Mouse (Mus musculus) right cerebral cortex, adult 2 months (tissue): ENCODE data around the gene Svop.
A peak's percentile ranks its signal among the peaks of the same experiment; 100 is the strongest.

Experiments used
- DNase-seq, 2 experiments: peaks; one replicate each; pipeline ENCODE4 v3.0.0; 2021 to 2022; ENCODE audit warnings: low spot score in 2 of 2

Gene Svop

DNA sequence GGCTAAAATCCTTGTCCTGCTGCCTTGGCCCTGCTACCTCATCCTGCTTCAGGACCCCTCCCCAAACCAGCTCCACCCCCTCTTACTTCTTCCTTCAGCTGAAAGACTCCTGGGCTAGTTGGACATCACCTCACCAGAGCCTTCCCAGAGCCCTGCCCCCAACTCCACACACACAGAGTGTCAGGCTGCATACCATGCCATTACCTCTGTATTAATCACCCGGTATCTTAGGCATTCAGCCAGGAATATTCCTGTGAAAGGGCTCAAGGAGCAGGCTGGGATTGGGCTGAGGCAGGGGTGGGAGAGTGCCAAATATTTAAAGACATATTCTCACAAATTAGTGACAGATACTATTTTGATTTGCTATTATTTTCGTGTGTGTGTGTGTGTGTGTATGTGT is 94.9 kb downstream of the Svop start:
- no peak for DNase-seq

DNA sequence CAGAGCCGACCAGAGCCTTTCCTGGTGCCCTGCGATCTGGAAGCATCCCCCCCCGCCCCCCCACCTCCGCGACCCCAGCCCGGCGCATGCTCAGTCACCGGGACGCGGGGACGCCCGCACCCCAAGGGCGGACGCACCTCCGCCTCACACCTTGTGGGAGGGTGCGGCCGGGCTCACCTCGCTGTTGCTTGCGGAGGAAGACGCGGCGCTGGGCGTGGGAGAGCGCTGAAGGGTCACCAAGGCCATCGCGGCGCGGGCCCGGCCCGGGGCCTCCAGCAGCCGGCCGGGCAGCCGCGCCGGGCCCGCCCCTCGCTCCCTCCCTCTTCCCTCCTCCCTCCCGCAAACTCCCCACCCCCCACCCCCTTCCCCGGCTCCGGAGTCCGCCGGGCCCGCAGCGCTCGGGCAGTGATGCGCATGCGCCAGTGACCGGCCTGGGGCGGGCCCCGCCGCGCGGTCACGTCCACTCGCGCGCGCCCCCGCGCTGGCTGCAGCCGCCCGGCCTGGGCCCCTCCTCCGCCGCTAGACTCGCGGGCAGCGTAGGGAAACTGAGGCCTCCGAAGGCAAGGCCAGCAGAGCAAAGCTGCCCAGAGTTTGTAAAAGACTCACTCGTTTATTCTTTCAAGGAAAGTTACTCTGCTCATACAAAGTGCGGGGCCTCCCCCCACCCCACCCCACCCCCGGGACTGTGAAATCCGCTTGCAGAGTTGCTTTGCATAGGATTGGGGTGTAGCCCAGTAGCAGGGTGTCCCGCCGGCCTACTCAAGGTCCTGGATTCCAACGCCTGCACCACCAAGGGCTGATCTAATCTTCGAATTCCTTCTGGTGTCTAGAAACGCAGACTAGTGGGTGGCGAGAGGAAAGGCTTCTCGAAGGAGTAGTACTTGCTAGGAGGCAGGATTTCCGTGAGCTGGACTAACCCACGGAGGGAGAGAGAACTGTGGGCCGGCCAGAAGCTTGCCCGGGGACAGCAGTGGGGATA is 97.6 kb downstream of the Svop start, which contains the start of gene Ssh1:
Ssh1 (minus strand) TSS at position 408 of the 979 bp plus-strand sequence.
- DNase-seq, result peak; percentile 79 to 83

DNA sequence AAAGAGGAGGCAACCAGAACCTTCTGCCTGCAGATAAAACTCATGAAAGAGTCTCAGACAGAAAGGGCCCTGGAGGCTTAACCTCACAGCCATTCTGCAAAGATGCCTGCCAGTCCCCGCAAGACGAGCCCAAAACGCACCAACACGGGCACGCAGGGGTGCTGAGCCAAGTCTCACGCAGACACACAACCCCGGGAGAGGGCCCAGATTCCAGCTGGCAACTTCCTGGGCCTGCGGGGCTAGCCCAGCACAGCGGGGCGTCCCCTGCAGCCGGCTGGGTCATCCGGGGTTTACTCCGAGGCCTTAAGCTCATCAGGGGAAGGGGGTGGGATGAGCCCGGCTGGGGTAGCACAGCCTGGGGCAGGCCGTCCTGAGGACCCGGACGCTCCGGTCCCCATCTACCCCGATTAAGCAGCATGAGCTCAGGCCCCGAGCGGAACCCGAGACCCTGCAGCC is 98.3 kb downstream of the Svop start:
- DNase-seq, result peak; percentile 40 to 42

DNA sequence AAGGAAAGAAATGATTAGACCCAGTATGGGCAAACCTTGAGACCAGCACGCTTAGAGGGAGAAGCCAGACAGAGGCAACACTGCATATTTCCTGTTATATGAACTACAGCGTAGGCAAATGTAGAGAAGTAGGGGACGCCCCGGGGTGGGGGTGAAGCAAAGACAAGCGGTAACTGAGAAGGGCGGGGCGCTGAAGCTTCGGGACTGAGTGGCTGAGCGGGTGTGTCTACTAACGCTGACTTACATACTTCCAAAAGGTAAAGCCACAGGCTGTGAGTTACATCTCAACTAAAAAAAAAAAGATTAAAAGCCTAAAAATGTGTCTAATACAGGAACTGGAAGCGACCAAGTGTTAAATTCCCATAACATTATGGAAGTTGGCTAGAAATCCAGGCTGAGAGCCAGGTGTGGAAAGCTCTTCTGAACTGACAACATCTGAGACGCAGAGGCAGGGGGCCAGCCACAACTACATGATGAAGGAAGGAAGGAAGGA is 99.0 kb downstream of the Svop start:
- DNase-seq, result peak in 1 of 2 experiments; percentile 27

DNA sequence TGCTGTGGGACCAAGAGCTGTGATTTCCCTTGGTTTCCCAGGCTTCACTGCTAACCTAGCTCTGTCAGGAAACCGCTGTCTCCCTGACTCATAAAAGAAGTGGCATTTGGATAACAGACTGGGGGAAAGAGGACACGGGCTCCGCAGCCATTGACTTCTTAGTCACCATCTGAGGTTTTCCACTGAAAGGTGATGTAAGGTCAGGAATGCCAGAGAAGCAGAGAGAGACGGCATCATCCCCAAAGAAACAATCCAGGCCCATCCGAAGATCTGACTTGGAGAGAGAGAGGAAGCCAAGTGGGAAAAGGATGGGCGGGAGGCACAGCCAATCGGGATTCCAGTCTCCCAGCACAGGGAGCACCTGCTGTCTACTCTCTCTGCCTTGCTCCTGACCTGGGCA is 100.2 kb downstream of the Svop start:
- no peak for DNase-seq

DNA sequence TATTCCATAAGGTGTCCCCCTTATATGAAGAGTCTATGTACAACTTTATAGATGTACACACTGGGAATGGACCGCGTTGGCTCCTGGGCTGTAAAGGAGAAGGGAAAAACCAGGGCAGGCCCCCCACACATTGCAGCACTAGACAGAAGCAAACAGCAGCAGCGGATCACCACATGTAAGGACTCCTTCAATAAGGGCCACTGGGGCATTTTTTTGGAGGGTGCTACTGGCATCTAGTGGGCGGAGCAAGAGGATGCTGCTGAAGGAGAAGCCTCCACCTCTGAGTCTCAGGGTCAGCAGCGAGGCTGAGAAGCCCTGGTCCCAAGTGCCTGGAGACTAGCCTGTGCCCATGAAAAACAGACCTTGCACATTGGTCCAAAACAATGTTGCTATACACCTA is 100.8 kb downstream of the Svop start:
- DNase-seq, result no peak

DNA sequence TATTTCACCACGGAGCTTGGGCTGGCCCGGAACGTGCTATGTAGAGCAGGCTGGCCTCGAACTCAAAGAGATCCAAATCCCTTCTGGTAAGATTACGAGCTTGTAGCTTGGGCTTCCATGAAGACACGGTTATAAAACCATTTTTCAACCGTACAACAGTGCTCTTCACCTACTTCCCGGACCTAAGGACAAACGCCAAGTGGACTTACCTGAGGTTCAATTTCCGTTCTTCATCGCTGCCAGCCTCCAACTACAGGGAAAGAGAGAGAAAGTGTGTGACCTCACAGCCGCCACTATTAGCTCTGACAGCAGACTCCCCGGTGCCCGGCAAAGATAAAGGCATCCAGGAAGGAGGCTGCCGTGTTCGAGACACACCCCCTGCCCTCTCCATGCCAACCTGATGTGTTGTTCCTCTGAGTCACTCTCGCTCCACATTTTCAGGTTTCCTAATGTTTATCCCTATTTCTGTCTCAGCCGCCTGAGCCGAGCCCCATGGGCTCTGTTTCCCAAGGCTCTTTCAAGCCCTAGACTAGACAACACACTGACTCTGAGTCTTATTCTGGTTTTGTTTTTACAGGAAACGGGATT is 101.8 kb downstream of the Svop start:
- DNase-seq, result no peak

DNA sequence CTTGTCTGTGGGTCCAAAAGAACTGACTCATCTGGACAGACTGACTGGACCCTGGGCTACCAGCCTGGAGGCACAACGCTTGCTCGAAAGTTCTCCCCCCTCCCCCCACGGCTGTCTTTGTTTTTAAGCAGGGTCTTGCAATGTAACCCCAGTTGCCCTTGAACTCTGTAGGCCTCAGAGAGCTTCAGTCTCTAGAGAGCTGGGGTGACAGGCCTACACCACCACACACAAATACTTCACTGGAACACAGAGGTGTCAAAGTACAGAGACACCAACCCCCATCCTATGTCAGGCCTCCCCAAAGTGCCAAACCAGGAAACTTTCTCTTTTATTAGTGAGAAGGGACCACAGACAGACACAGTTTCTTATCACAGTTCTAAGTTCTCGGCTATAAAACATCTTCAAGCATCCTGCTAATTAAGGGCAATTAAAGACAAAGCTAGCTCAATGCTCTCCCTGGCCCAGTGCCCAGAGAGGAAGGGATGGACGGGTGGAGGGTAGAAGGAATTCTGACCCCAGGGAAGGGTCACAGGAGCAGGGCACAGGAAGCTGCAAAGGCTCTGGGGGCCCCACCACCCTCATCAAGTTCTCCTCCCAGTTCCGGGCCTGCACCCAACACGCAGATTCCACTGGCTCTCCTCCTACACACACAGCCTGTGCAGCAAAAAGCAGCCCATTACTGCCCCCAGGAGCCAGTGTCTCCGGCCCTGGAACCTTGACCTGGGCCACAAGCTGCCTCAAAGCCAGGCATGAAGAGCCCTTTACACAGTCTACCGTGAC is 105.0 kb downstream of the Svop start:
- DNase-seq, result no peak

DNA sequence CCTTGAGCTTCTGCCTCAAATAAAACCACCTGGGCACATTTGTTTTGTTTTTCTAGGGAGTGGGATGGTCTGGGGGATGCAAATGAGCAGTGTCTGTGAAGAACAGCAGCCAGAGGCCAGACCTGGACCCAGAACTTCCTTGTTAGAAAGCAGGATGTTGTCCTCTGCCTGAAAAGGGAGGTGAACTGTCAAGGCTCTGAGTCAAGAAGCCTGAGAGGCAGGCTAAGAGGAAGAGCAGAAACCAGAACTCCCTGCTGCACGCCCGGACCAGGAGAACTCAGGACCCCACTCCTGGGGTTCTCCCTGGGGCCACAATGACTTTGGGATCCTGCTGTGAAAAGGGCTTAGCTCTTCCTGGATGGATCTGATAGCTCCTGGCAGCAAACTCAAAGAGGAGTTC is 105.6 kb downstream of the Svop start:
- no peak for DNase-seq

DNA sequence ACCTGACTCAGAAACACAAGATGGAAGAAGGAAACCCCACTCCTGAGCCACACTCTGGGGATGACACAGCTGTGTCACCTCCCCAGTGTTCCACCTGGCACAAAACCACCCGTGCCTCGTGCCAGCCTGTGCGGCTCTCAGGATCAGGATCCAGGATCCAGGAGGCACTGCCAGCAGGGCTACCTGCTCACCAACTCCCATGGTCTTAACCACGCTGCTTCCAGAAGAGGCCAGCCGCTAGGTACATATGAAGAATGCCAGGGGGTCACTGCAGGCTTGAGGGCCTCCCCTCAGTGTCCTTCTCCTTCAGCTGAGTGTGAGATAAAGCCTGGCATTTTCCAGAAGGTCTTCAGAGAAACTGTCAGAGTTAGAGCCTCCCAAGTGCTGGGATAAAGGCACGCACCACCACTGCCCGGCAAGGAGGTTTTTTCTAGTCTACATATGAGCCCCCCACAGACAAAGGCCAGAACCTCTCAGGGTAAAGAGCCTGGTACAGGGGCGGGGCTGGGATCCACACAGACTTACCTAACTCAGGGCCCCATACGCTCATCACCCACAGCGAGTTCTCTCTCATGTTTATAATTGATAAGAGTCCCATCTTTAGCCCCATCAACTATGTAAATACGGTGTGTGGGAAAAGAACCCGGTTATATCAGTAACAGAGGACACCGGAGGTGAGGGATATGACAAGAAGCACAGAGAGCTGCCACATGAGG is 107.2 kb downstream of the Svop start:
- no peak for DNase-seq

DNA sequence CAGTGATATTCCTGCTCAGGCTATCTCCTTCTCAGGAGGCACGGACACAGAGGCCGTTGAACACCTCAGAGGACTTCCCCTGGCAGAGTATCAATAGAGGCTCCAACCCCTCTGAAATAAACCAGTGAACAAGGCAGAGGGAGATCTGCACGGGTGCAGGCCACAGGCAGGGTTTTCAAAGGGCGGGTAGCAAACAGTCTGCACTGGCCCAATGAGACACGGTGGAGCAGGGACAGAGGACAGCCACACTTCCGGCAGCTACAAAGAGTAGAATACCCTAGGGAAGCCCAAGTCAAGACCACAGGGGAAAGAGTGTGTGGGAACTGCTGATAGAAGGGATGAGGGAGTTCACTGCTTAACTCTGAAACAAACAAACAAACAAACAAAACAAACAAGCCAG is 107.8 kb downstream of the Svop start:
- no peak for DNase-seq

DNA sequence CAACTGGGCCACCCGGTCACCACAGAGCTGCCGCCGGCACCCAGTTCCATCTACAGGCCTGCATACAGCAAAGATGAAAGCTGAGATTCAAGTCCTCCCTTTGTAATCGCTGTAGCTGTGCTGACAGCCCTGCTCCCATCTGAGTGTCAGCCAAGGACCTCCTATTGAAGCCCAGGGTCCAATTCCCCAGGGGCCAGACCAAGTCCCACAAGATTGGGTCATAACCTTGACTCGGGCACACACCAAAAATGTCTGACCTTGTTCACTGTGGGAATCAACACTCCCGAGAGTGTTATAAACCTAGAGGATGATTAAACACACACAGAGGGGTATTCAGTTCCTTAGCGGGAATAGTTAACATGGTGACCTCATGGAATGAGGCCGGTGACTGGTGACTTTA is 109.5 kb downstream of the Svop start:
- no peak for DNase-seq

DNA sequence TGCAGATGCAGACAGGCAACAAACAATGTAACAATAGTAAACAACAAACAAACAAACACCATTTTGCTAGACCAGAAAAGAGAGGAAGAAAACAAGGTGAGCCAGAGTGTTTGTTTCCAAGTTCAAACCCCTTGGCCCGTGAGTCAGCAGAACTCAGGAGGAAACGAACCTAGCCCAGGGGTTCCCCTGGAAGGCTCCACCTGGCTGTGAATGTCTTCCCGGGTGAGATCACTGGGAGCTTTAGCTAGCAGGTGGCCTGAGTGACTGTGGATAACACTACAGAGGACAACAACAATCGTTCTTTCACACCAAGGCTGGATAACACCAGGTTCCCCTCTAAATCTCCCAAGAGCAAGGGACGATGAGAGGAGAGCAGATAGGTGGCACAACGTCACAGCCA is 110.2 kb downstream of the Svop start:
- no peak for DNase-seq

DNA sequence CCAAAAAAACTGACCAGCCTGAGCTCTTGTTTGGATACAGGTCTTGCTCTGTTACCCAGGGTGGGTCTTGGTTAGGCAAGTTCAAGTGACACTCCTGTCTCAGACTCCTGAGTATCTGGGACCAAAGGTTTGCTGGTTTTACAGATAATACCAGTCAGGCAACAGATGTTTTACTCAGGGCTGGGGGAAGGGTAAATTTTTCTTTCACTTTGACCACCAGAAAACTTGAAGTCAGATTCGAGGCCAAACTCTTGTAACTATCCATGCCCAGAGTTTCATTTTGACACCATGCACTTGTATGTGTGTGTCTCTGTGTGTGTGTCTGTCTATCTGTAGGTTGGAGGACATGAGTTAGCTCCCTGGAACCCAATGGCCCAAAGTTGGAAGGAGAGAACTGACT is 110.9 kb downstream of the Svop start:
- no peak for DNase-seq

DNA sequence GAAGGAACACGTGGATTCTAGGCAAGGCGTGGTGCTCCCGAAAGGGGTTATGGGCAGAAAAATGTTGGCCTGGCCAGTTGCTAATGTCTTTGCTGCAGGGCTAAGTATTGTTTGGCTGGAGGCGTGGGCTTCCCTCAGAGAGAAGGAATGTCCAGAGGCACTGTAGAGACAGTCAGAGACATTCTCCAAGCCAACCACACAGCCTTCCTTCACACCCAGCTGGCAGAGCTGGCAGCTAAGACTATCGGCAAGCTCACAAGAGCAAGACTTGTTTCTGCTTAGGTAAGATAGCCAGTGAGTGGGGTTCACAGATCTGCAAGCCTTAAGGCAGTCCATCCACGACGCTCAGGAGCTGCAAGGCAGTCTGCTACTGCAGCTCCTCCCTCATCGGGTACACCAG is 114.1 kb downstream of the Svop start:
- no peak for DNase-seq
